Mouse (Mus musculus) large intestine, adult 2 months (tissue): ENCODE results near the gene Cir1. TPM values are rescaled to one million over a fixed set of nuclear protein-coding genes. Genes with fewer than 3 reads are reported as not detected.

Source experiments
- DNase-seq: peaks from one replicate; pipeline ENCODE4 v3.0.0-alpha.2; 2012; ENCODE audit warnings: low read depth, low spot score
- WGBS: fragments of 180-500 bp; shearing (Covaris S2); methylation state at CpG from one replicate; pipeline ENCODE4 v1.1.7; 2018; 5-methylcytosine and 5-hydroxymethylcytosine counted together
- polyA plus RNA-seq: library from polyadenylated mRNA; depleted of rRNA; stranded (reverse); fragments of >200 nt; gene quantifications from 2 replicates; pipeline ENCODE4 v1.2.3, GENCODE M21; 2012

The Cir1 gene
- polyA plus RNA-seq, 1 experiment = 1.8 TPM

- 92% methylated on average over 7 of the region's 7 CpGs for WGBS
- no peak for DNase-seq
These were observed 6.5 kb downstream of the Cir1 start for GRCm38 (mm10) chr2:73306006-73306405.

GRCm38 (mm10) chr2:73304506-73304905, 8.0 kb downstream of the Cir1 start:
- 82% methylated on average over 5 of the region's 5 CpGs for WGBS
- DNase-seq = no peak

- 95% methylated on average over 9 of the region's 9 CpGs for WGBS
- DNase-seq = no peak
These were observed 9.8 kb downstream of the Cir1 start for GRCm38 (mm10) chr2:73302722-73303121.

- DNase-seq = no peak
- WGBS = 78% methylated on average over 1 of the region's 1 CpGs
These were observed 10.5 kb downstream of the Cir1 start for GRCm38 (mm10) chr2:73301979-73302378.

- WGBS = 86% methylated on average over 3 of the region's 3 CpGs
- no peak for DNase-seq
These were observed 13.7 kb downstream of the Cir1 start for GRCm38 (mm10) chr2:73298841-73299240.

- WGBS = 90% methylated on average over 7 of the region's 7 CpGs
- DNase-seq = no peak
These were observed 14.3 kb downstream of the Cir1 start for GRCm38 (mm10) chr2:73298154-73298553.

GRCm38 (mm10) chr2:73295023-73295422, 17.5 kb downstream of the Cir1 start:
- WGBS = 74% methylated on average over 7 of the region's 7 CpGs
- no peak for DNase-seq

GRCm38 (mm10) chr2:73291130-73291529, 21.4 kb downstream of the Cir1 start:
- no peak for DNase-seq
- WGBS = 83% methylated on average over 4 of the region's 4 CpGs

GRCm38 (mm10) chr2:73285630-73286029, 26.9 kb downstream of the Cir1 start:
- 7% methylated on average over 2 of the region's 2 CpGs for whole genome bisulfite sequencing
- no peak for DNase-seq

- WGBS = 50% methylated on average over 7 of the region's 7 CpGs
- no peak for DNase-seq
These were observed 30.8 kb downstream of the Cir1 start for GRCm38 (mm10) chr2:73281707-73282106.

- DNase-seq = no peak
- 47% methylated on average over 22 of the region's 22 CpGs for WGBS
These were observed 31.3 kb downstream of the Cir1 start for GRCm38 (mm10) chr2:73281048-73281661.

- WGBS = 17% methylated on average over 33 of the region's 33 CpGs
- DNase-seq = no peak
These were observed 32.0 kb downstream of the Cir1 start for GRCm38 (mm10) chr2:73280356-73281047.

GRCm38 (mm10) chr2:73279271-73280038, 33.0 kb downstream of the Cir1 start:
- DNase-seq = no peak
- WGBS = 6% methylated on average over 31 of the region's 31 CpGs

GRCm38 (mm10) chr2:73278869-73279268, 33.6 kb downstream of the Cir1 start:
- no peak for DNase-seq
- 4% methylated on average over 17 of the region's 17 CpGs for WGBS

GRCm38 (mm10) chr2:73278131-73278854, 34.2 kb downstream of the Cir1 start:
- peak; percentile 69 for DNase-seq
- WGBS = 4% methylated on average over 20 of the region's 20 CpGs

- 12% methylated on average over 18 of the region's 18 CpGs for WGBS
- DNase-seq = no peak
These were observed 34.8 kb downstream of the Cir1 start for GRCm38 (mm10) chr2:73277709-73278075.

- WGBS = 6% methylated on average over 38 of the region's 38 CpGs
- DNase-seq = no peak
These were observed 35.3 kb downstream of the Cir1 start for GRCm38 (mm10) chr2:73277021-73277708.

GRCm38 (mm10) chr2:73276141-73276571, 36.3 kb downstream of the Cir1 start:
- 3% methylated on average over 6 of the region's 6 CpGs for WGBS
- no peak for DNase-seq

- no peak for DNase-seq
- WGBS = 20% methylated on average over 8 of the region's 8 CpGs
These were observed 37.0 kb downstream of the Cir1 start for GRCm38 (mm10) chr2:73275261-73276040.
